Mouse (Mus musculus) brain, adult 10 weeks (tissue): ENCODE measurements around the gene Pde6c. TPM values are rescaled to one million over a fixed set of nuclear protein-coding genes. Genes with fewer than 3 reads are reported as not detected.

Experiments
- polyA plus RNA-seq: library from polyadenylated mRNA; stranded (reverse); fragments of 350-450 nt; fragmentation: Illumina TruSeq; extraction: RNeasy Lipid Tissue Mini Kit (QIAGEN cat#74804); gene quantifications from one replicate; pipeline ENCODE4 v1.2.3, GENCODE M21; 2015; ENCODE audit warnings: low read depth, low replicate concordance

The Pde6c gene
- 0.25 TPM for polyA plus RNA-seq

DNA sequence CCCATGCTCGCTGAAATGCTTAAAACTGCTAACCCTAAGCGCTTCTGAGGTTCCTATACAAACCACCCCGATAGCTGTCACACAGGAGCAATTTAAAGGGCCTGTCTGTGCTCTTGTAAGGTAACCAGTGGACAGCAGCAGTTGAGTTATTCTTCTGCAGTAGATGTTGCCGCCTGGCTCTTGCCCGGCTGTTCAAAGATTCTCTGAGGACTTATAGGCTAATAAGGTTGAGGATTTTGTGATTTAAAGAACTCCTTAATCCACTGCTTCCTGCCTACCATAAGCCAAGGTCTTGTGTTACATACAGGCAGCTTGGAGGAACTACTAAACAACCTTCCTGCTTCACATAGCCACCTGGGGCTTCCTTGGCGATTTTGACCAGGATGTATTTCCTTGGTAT is at the start of gene Pde6c:
Gene Pde6c (plus strand): TSS at position 301 of the 400 bp plus-strand sequence.

DNA sequence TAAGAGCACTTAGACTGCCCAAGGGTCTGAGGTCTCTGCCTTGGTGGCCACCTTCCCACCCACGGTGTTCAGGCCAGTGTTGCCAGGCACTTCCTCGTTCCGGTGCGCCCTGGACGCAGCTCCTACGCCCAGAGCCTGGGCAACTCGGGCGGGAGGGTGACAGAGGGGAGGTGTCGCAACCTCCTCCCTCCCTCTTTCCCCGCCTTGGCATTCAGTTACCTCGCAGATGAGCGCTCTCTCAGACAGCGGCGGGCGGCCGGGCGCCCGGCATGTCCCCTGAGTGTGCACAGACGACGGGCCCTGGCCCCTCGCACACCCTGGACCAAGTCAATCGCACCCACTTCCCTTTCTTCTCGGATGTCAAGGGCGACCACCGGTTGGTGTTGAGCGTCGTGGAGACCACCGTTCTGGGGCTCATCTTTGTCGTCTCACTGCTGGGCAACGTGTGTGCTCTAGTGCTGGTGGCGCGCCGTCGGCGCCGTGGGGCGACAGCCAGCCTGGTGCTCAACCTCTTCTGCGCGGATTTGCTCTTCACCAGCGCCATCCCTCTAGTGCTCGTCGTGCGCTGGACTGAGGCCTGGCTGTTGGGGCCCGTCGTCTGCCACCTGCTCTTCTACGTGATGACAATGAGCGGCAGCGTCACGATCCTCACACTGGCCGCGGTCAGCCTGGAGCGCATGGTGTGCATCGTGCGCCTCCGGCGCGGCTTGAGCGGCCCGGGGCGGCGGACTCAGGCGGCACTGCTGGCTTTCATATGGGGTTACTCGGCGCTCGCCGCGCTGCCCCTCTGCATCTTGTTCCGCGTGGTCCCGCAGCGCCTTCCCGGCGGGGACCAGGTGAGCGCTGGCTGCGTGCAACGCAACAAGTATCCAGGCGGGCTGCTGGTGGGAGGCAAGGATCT is 35.5 kb upstream of the Pde6c start, which contains the start of gene Ffar4:
Gene Ffar4 (plus strand): TSS at position 214 of the 901 bp plus-strand sequence.

DNA sequence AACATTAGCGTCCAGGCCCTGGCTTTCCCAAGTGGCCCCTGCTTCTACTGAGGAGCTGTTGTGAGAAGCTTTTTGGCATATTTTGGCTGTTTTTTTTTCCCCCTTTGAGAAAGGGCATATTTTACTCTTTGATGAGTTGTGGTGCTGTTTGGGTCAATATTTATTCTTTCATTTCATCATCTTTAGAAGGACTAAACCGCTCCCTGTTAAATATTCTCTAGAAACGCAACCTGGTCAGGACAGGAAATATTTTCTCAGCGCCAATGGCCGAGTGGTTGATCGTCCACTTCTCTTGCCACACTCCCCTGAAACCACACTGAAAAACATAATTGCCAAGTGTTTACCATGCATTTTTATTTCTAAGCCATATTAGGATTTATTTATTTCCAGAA is 7.4 kb upstream of the Pde6c start, which contains the start of gene Rbp4:
Gene Rbp4 (minus strand): TSS at position 63 of the 392 bp plus-strand sequence.

DNA sequence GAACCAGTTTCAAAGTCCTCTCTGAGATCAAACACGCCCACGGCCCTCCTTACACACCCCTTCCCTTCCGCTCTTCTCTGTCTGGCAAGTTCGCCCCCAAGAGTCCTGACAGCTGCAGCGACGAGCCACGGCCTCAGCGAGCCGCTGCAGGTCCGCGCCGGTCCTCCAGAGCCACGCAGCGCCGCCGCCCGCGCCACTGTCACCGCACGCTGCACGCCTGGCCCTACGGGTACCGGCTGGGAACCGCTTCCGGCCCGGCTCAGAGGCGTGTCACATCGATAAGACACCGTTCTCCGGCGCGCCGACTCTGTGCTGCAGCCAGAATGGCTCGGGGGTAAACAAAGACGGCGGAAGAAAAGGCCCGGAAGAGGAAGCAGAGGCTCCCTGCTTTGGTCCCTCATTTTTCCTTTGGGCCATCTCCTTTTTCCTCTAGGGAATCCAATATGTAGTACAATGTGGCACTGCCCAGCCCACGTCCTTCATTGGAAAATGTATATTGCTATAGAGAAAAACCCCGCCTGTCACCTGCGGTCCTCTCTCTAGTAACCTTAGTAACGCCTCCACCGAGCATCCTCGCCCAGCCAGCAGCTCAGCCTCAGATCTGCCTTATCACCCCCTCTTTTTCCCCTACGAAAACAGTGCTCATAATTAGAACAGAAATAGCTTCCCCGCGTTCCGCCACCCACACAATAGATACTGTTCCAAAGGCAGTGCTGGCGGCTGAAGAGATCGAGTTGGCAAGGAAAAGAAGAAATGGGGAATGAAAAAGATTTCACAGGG is 91.5 kb downstream of the Pde6c start, which contains the start of gene Fra10ac1:
Gene Fra10ac1 (minus strand): TSS at position 252 of the 780 bp plus-strand sequence.

Other genes starting within 250 kb of the Pde6c start
- gene Myof, start 89.2 kb upstream of the Pde6c start, polyA plus RNA-seq, result 2.6 TPM
- 0.33 TPM for gene Cep55, start 77.8 kb upstream of the Pde6c start, polyA plus RNA-seq
- gene Ffar4, start 35.7 kb upstream of the Pde6c start, polyA plus RNA-seq, result not detected
- 36.0 TPM for gene Rbp4, start 7.5 kb upstream of the Pde6c start, polyA plus RNA-seq
- 20.7 TPM for gene Fra10ac1, start 91.4 kb downstream of the Pde6c start, polyA plus RNA-seq
- 116 TPM for gene Lgi1, start 131.8 kb downstream of the Pde6c start, polyA plus RNA-seq